Mouse (Mus musculus) hindbrain, postnatal 0 days (tissue): ENCODE results near the gene Prmt1. TPM values are rescaled to one million over a fixed set of nuclear protein-coding genes. Genes with fewer than 3 reads are reported as not detected.
A peak's percentile ranks its signal among the peaks of the same experiment; 100 is the strongest.

Experiments used
- ATAC-seq: fragments of 200-750 bp; cut with Nextera tagmentation; 2 replicates; pipeline ENCODE4 v1.8.0; 2017; ENCODE audit warnings: mild to moderate bottlenecking, moderate TSS enrichment, moderate library complexity
- DNase-seq: peaks from one replicate; pipeline ENCODE4 v3.0.0-alpha.2; 2015; ENCODE audit warnings: low spot score
- H3K27ac ChIP-seq: fragments of 300-500 bp; sonication (generic); 2 replicates; pipeline ENCODE4 v1.5.1; 2014; ENCODE audit warnings: mild to moderate bottlenecking
- H3K27me3 ChIP-seq: fragments of 300-500 bp; sonication (generic); 2 replicates; pipeline ENCODE4 v1.6.1; 2014; ENCODE audit warnings: low read length, mixed read lengths; ENCODE audit not compliant: insufficient read depth
- H3K36me3 ChIP-seq: fragments of 300-500 bp; sonication (generic); 2 replicates; pipeline ENCODE4 v1.6.1; 2014; ENCODE audit warnings: low read length, mixed read lengths; ENCODE audit not compliant: insufficient read depth
- H3K4me1 ChIP-seq: fragments of 300-500 bp; sonication (generic); 2 replicates; pipeline ENCODE4 v1.6.1; 2014; ENCODE audit warnings: antibody characterized with exemption, low read length, mixed read lengths; ENCODE audit not compliant: insufficient read depth
- H3K4me2 ChIP-seq: fragments of 300-500 bp; sonication (generic); 2 replicates; pipeline ENCODE4 v1.6.1; 2014; ENCODE audit warnings: low read depth, mild to moderate bottlenecking, low read length, moderate library complexity, mixed read lengths
- H3K4me3 ChIP-seq: fragments of 300-500 bp; sonication (generic); 2 replicates; pipeline ENCODE4 v1.5.1; 2014; ENCODE audit warnings: low read length
- H3K9ac ChIP-seq: fragments of 300-500 bp; sonication (generic); replicated peaks from 2 replicates; pipeline ENCODE4 v1.6.1; 2014; ENCODE audit warnings: mild to moderate bottlenecking, low read length, moderate library complexity, mixed read lengths
- H3K9me3 ChIP-seq: fragments of 300-500 bp; sonication (generic); 2 replicates; pipeline ENCODE4 v1.6.1; 2016; ENCODE audit warnings: low read length, mixed read lengths
- CTCF ChIP-seq: IDR thresholded peaks from 2 replicates; pipeline ENCODE4 v1.5.1; 2016; ENCODE audit warnings: antibody characterized with exemption, control low read depth, low read depth
- WGBS: fragments of 180-500 bp; shearing (Covaris S2); extraction: QIAGEN DNeasy Blood & Tissue Kit; methylation state at CpG from one replicate; pipeline ENCODE4 v1.1.7; 2014; 5-methylcytosine and 5-hydroxymethylcytosine counted together
- polyA plus RNA-seq: library from polyadenylated mRNA; unstranded; fragments of >200 nt; fragmentation: Nextera tagmentation; extraction: Ambion mirVana; gene quantifications from 2 replicates; pipeline ENCODE4 v1.2.1, GENCODE M21; 2015
- total RNA-seq: library from RNA; depleted of rRNA; stranded (reverse); fragments of >200 nt; gene quantifications from 2 replicates; pipeline ENCODE4 v1.2.3, GENCODE M21; 2014

Gene Prmt1
- total and polyA plus RNA-seq, 2 experiments from 2014 or later = 251 to 531 TPM

- Histone ChIP-seq H3K27me3 (no peaks in the 10 kb centered on the region), H3K9me3 (no peaks in the 10 kb centered on the region), H3K4me1 (peaks cover 17% of the 10 kb centered on the region; the same call in 1 of the 2 replicates), H3K4me3 (peak overlapping the region; percentile 43), H3K36me3 (peaks cover 18% of the 10 kb centered on the region), H3K9ac (peak overlapping the region; percentile 47), H3K27ac (peak overlapping the region; percentile 82), H3K4me2 (peak overlapping the region; percentile 65)
- TF ChIP-seq CTCF = no peak
- DNase-seq = peak; percentile 43
- 22% methylated on average over 14 of the region's 14 CpGs for WGBS
- ATAC-seq = no peak
These were observed 12.8 kb downstream of the Prmt1 start for GRCm38 (mm10) chr7:44973415-44974130.

- Histone ChIP-seq H3K27me3 (no peaks in the 10 kb centered on the region), H3K4me1 (peaks cover 17% of the 10 kb centered on the region; the same call in 1 of the 2 replicates), H3K27ac (peak overlapping the region; percentile 82), H3K4me3 (peak overlapping the region; percentile 47), H3K4me2 (peak overlapping the region; percentile 77), H3K9me3 (no peaks in the 10 kb centered on the region), H3K36me3 (no peaks in the 10 kb centered on the region; the same call in 1 of the 2 replicates), H3K9ac (peak overlapping the region; percentile 51)
- DNase-seq (no peak), ATAC-seq (no peak)
- TF ChIP-seq CTCF = no peak
- WGBS = 72% methylated on average over 7 of the region's 7 CpGs
These were observed 15.2 kb downstream of the Prmt1 start for GRCm38 (mm10) chr7:44971142-44971541.

GRCm38 (mm10) chr7:44970231-44970691 is 16.1 kb downstream of the Prmt1 start:
- H3K4me1 ChIP-seq = peaks cover 17% of the 10 kb centered on the region; the same call in 1 of the 2 replicates
- ATAC-seq = peak; percentile 96
- peak overlapping the region; percentile 51; the same call in 1 of the 2 replicates for H3K9ac ChIP-seq
- H3K4me3 ChIP-seq = peak overlapping the region; percentile 47
- peak overlapping the region; percentile 77 for H3K4me2 ChIP-seq
- H3K36me3 ChIP-seq = peaks cover 5% of the 10 kb centered on the region; the same call in 1 of the 2 replicates
- peak overlapping the region; percentile 82 for H3K27ac ChIP-seq
- no peak for TF ChIP-seq CTCF
- DNase-seq = peak; percentile 95
- H3K27me3 ChIP-seq = no peaks in the 10 kb centered on the region
- no peaks in the 10 kb centered on the region for H3K9me3 ChIP-seq
- 0% methylated on average over 36 of the region's 36 CpGs for WGBS

- no peak for DNase-seq
- H3K27me3 ChIP-seq = no peaks in the 10 kb centered on the region
- no peak overlapping the region for H3K9ac ChIP-seq
- peaks cover 8% of the 10 kb centered on the region; the same call in 1 of the 2 replicates for H3K4me1 ChIP-seq
- H3K36me3 ChIP-seq = peaks cover 12% of the 10 kb centered on the region; the same call in 1 of the 2 replicates
- no peaks in the 10 kb centered on the region for H3K9me3 ChIP-seq
- H3K27ac ChIP-seq = no peak overlapping the region
- H3K4me2 ChIP-seq = no peak overlapping the region
- no peak for TF ChIP-seq CTCF
- 78% methylated on average over 15 of the region's 15 CpGs for WGBS
- H3K4me3 ChIP-seq = no peak overlapping the region
- ATAC-seq = no peak
These were observed 19.7 kb downstream of the Prmt1 start for GRCm38 (mm10) chr7:44966638-44967037.

- H3K36me3 ChIP-seq = peaks cover 17% of the 10 kb centered on the region
These were observed 20.4 kb downstream of the Prmt1 start for GRCm38 (mm10) chr7:44965975-44966374.

GRCm38 (mm10) chr7:44964990-44965389 is 21.4 kb downstream of the Prmt1 start:
- no peak for DNase-seq
- WGBS = 96% methylated on average over 13 of the region's 13 CpGs

More at GRCm38 (mm10) chr7:44965975-44966374, 20.4 kb downstream of the Prmt1 start:
- no peak for DNase-seq
- Histone ChIP-seq H3K9me3 (no peaks in the 10 kb centered on the region), H3K4me1 (peaks cover 1% of the 10 kb centered on the region; the same call in 1 of the 2 replicates), H3K27me3 (no peaks in the 10 kb centered on the region), H3K9ac (no peak overlapping the region), H3K4me3 (no peak overlapping the region), H3K4me2 (no peak overlapping the region), H3K27ac (no peak overlapping the region)
- no peak; the same call in 1 of the 2 replicates for TF ChIP-seq CTCF
- 79% methylated on average over 7 of the region's 7 CpGs for WGBS
- ATAC-seq = no peak

More at GRCm38 (mm10) chr7:44964990-44965389, 21.4 kb downstream of the Prmt1 start:
- H3K4me3 ChIP-seq = no peak overlapping the region
- H3K9ac ChIP-seq = no peak overlapping the region
- no peaks in the 10 kb centered on the region for H3K4me1 ChIP-seq
- no peak for ATAC-seq
- H3K27me3 ChIP-seq = no peaks in the 10 kb centered on the region
- H3K27ac ChIP-seq = no peak overlapping the region
- H3K36me3 ChIP-seq = peaks cover 21% of the 10 kb centered on the region
- no peak for TF ChIP-seq CTCF
- no peak overlapping the region for H3K4me2 ChIP-seq
- no peaks in the 10 kb centered on the region for H3K9me3 ChIP-seq
